Mouse (Mus musculus) ES-Bruce4 (cell line): ENCODE data around the gene Pms2. TPM values are rescaled to one million over a fixed set of nuclear protein-coding genes. Genes with fewer than 3 reads are reported as not detected.

Source experiments
- H3K27ac ChIP-seq: 2 replicates; pipeline ENCODE4 v1.5.1; 2012; ENCODE audit warnings: low read length, inconsistent platforms; ENCODE audit not compliant: insufficient read depth
- H3K27me3 ChIP-seq: 2 replicates; pipeline ENCODE4 v1.6.1; 2012; ENCODE audit warnings: mild to moderate bottlenecking, low read length, inconsistent platforms; ENCODE audit not compliant: control insufficient read depth, poor library complexity, insufficient read depth, severe bottlenecking
- H3K36me3 ChIP-seq: 2 replicates; pipeline ENCODE4 v1.6.1; 2012; ENCODE audit warnings: inconsistent platforms, mild to moderate bottlenecking, low read length, moderate library complexity; ENCODE audit not compliant: control insufficient read depth, poor library complexity, insufficient read depth, severe bottlenecking
- H3K4me1 ChIP-seq: one replicate; pipeline ENCODE4 v1.8.1; 2011; ENCODE audit warnings: low read length; ENCODE audit not compliant: control insufficient read depth, insufficient read depth
- H3K4me3 ChIP-seq: 2 replicates; pipeline ENCODE4 v1.5.1; 2011; ENCODE audit warnings: low read depth, mild to moderate bottlenecking, low read length
- H3K9ac ChIP-seq: 2 replicates; pipeline ENCODE4 v1.6.1; 2012; ENCODE audit warnings: low read depth, mild to moderate bottlenecking, inconsistent platforms; ENCODE audit not compliant: poor library complexity, severe bottlenecking
- H3K9me3 ChIP-seq: replicated peaks from 2 replicates; pipeline ENCODE4 v1.6.1; 2012; ENCODE audit warnings: mild to moderate bottlenecking, low read length, inconsistent platforms; ENCODE audit not compliant: control insufficient read depth, poor library complexity, insufficient read depth, severe bottlenecking
- CTCF ChIP-seq: IDR thresholded peaks from one replicate; pipeline ENCODE4 v1.8.1; 2011; ENCODE audit warnings: low read depth, low read length
- EP300 ChIP-seq: IDR thresholded peaks from 2 replicates; pipeline ENCODE4 v1.6.1; 2011; ENCODE audit warnings: low read depth, low read length; ENCODE audit not compliant: insufficient read depth
- POLR2A ChIP-seq: IDR thresholded peaks from one replicate; pipeline ENCODE4 v1.8.1; 2011; ENCODE audit warnings: low read length; ENCODE audit not compliant: insufficient read depth
- polyA plus RNA-seq: library from polyadenylated mRNA; stranded (reverse); fragments of >200 nt; gene quantifications from 2 replicates; pipeline ENCODE4 v1.2.4, GENCODE M21; 2011; ENCODE audit warnings: low read depth; ENCODE audit not compliant: missing spikeins, insufficient read depth, insufficient read length

Gene Pms2
- 29.7 and 36.7 TPM in 2 replicates for polyA plus RNA-seq

GRCm38 (mm10) chr5:143909417-143910400 is at the start of gene Pms2, which contains the start of gene Aimp2:
TSS of gene Pms2 (plus strand) at chr5:143909964.
TSS of gene Aimp2 (minus strand) at chr5:143909847.
- H3K9ac ChIP-seq, result peak within 1 kb of the TSS; percentile 87
- H3K9me3 ChIP-seq, result no peaks in the 10 kb centered on the region
- H3K27ac ChIP-seq, result no peak within 1 kb of the TSS
- H3K4me3 ChIP-seq, result peak within 1 kb of the TSS; percentile 75
- TF ChIP-seq POLR2A (peak; percentile 46), EP300 (0 out of 2 replicates have a peak, but pooled peaks have one; percentile 30), CTCF (no peak)
- H3K36me3 ChIP-seq, result peaks cover 14% of the 10 kb centered on the region; the same call in 1 of the 2 replicates
- H3K4me1 ChIP-seq, result no peaks in the 10 kb centered on the region
- H3K27me3 ChIP-seq, result no peaks in the 10 kb centered on the region

- Histone ChIP-seq H3K4me1 (no peaks in the 10 kb centered on the region), H3K27ac (no peak overlapping the region), H3K27me3 (no peaks in the 10 kb centered on the region), H3K4me3 (no peak overlapping the region), H3K36me3 (peaks cover 7% of the 10 kb centered on the region), H3K9me3 (no peaks in the 10 kb centered on the region), H3K9ac (no peak overlapping the region)
- TF ChIP-seq POLR2A, result no peak
- TF ChIP-seq CTCF, result no peak
Observed at GRCm38 (mm10) chr5:143871547-143872169, 38.1 kb upstream of the Pms2 start.

GRCm38 (mm10) chr5:143874571-143874970 is 35.2 kb upstream of the Pms2 start:
- Histone ChIP-seq H3K27ac (no peak overlapping the region), H3K27me3 (no peaks in the 10 kb centered on the region), H3K36me3 (peaks cover 10% of the 10 kb centered on the region), H3K4me3 (no peak overlapping the region), H3K4me1 (no peaks in the 10 kb centered on the region), H3K9me3 (no peaks in the 10 kb centered on the region), H3K9ac (no peak overlapping the region)
- TF ChIP-seq EP300, result no peak
- TF ChIP-seq POLR2A, result no peak
- TF ChIP-seq CTCF, result no peak

GRCm38 (mm10) chr5:143885274-143885673 is 24.5 kb upstream of the Pms2 start:
- no peak overlapping the region for H3K4me3 ChIP-seq
- no peaks in the 10 kb centered on the region for H3K9me3 ChIP-seq
- no peaks in the 10 kb centered on the region for H3K4me1 ChIP-seq
- peaks cover 34% of the 10 kb centered on the region for H3K36me3 ChIP-seq
- no peak for TF ChIP-seq POLR2A
- TF ChIP-seq EP300, result no peak
- TF ChIP-seq CTCF, result no peak
- no peaks in the 10 kb centered on the region for H3K27me3 ChIP-seq
- no peak overlapping the region for H3K9ac ChIP-seq
- no peak overlapping the region for H3K27ac ChIP-seq

GRCm38 (mm10) chr5:143890741-143891140 is 19.0 kb upstream of the Pms2 start:
- no peak overlapping the region for H3K27ac ChIP-seq
- H3K9ac ChIP-seq, result no peak overlapping the region
- H3K4me1 ChIP-seq, result no peaks in the 10 kb centered on the region
- peaks cover 21% of the 10 kb centered on the region for H3K36me3 ChIP-seq
- H3K27me3 ChIP-seq, result no peaks in the 10 kb centered on the region
- H3K9me3 ChIP-seq, result no peaks in the 10 kb centered on the region
- H3K4me3 ChIP-seq, result no peak overlapping the region
- TF ChIP-seq POLR2A (no peak), CTCF (no peak), EP300 (no peak)
